In genomic region chrX:98248363-98248762, GRCm38 (mm10) we compare ENCODE assay signal across 14 mouse cellular contexts.
"Had no signal": no experiment of that assay in that cellular context is flagged by ENCODE, and none has a peak within 500 bp of the region (broad histone marks: within the 10 kb centered on the region; RNA-seq: fewer than 3 reads in every experiment).

No protein-coding gene starts in this region.

- DNase-seq: lung, adult 18-20 months; lung, embryonic 14.5 days; lung, postnatal 10 days; lung, postnatal 4 days; midbrain, embryonic 14.5 days; retina, postnatal 1 day; right cerebral cortex, adult 18-20 months; right cerebral cortex, postnatal 25 days; right cerebral cortex, postnatal 4 days; spleen, adult 18-20 months; thymus, adult 18-20 months; thymus, postnatal 14 days; thymus, postnatal 36 days had no signal

- ATAC-seq: midbrain, embryonic 16.5 days had no signal
